ENCODE assay signal across 32 mouse cellular contexts in genomic region chr11:4901956-4902355, GRCm38 (mm10). TPM values are rescaled to one million over a fixed set of nuclear protein-coding genes. Genes with fewer than 3 reads are reported as not detected.
"Had no signal": no experiment of that assay in that cellular context is flagged by ENCODE, and none has a peak within 500 bp of the region (broad histone marks: within the 10 kb centered on the region; RNA-seq: fewer than 3 reads in every experiment).

No protein-coding gene starts in this region.

- H3K4me3 ChIP-seq: left cerebral cortex, adult 2 months; limb, embryonic 10.5 days; limb, embryonic 12.5 days; limb, embryonic 13.5 days; limb, embryonic 15.5 days; liver, embryonic 12.5 days; liver, embryonic 13.5 days; liver, embryonic 15.5 days; lung, embryonic 15.5 days; megakaryocyte, embryonic 14.5 days; midbrain, embryonic 10.5 days; midbrain, embryonic 12.5 days; midbrain, embryonic 13.5 days; midbrain, embryonic 15.5 days; myocyte had no signal

- DNase-seq: left cerebral cortex, postnatal 4 days; liver; liver, embryonic 13.5 days; liver, postnatal 0 days; lung, adult 18-20 months; lung, adult 2 months; lung, embryonic 14.5 days; lung, postnatal 14 days; lung, postnatal 36 days; lung, postnatal 4 days; midbrain, embryonic 14.5 days had no signal

- H3K9me3 ChIP-seq: limb, embryonic 10.5 days; limb, embryonic 12.5 days; limb, embryonic 13.5 days; limb, embryonic 15.5 days; liver, embryonic 12.5 days; liver, embryonic 13.5 days; liver, embryonic 15.5 days; lung, embryonic 15.5 days; megakaryocyte, embryonic 14.5 days; midbrain, embryonic 10.5 days; midbrain, embryonic 12.5 days; midbrain, embryonic 13.5 days; midbrain, embryonic 15.5 days had no signal

- ATAC-seq: liver, embryonic 12.5 days; liver, postnatal 0 days; lung, postnatal 0 days; midbrain, embryonic 13.5 days; midbrain, embryonic 15.5 days; midbrain, embryonic 16.5 days had no signal

- H3K4me1 ChIP-seq: limb, embryonic 10.5 days; limb, embryonic 12.5 days; limb, embryonic 13.5 days; limb, embryonic 15.5 days; liver, embryonic 12.5 days; liver, embryonic 13.5 days; liver, embryonic 15.5 days; midbrain, embryonic 10.5 days; midbrain, embryonic 12.5 days; midbrain, embryonic 13.5 days had no signal

- H3K4me2 ChIP-seq: limb, embryonic 12.5 days; limb, embryonic 13.5 days; limb, embryonic 15.5 days; liver, embryonic 11.5 days; liver, embryonic 12.5 days; liver, embryonic 13.5 days; liver, embryonic 15.5 days; lung, embryonic 14.5 days; lung, embryonic 15.5 days; midbrain, embryonic 11.5 days; midbrain, embryonic 12.5 days; midbrain, embryonic 13.5 days; midbrain, embryonic 15.5 days had no signal

- H3K27ac ChIP-seq: left cerebral cortex, adult 2 months; limb, embryonic 10.5 days; limb, embryonic 12.5 days; limb, embryonic 13.5 days; limb, embryonic 15.5 days; liver, embryonic 12.5 days; liver, embryonic 13.5 days; liver, embryonic 14.5 days; liver, embryonic 15.5 days; lung, embryonic 15.5 days; macrophage; midbrain, embryonic 10.5 days; midbrain, embryonic 12.5 days; midbrain, embryonic 13.5 days; midbrain, embryonic 15.5 days had no signal

- H3K9ac ChIP-seq: limb, embryonic 12.5 days; limb, embryonic 13.5 days; limb, embryonic 15.5 days; liver, embryonic 12.5 days; liver, embryonic 13.5 days; liver, embryonic 14.5 days; liver, embryonic 15.5 days; liver, postnatal 0 days; lung, embryonic 14.5 days; lung, embryonic 15.5 days; midbrain, embryonic 12.5 days; midbrain, embryonic 13.5 days; midbrain, embryonic 15.5 days had no signal

- H3K27me3 ChIP-seq: limb, embryonic 12.5 days; limb, embryonic 13.5 days; limb, embryonic 15.5 days; liver, embryonic 12.5 days; liver, embryonic 13.5 days; liver, embryonic 15.5 days; lung, embryonic 15.5 days; megakaryocyte, embryonic 14.5 days; midbrain, embryonic 12.5 days; midbrain, embryonic 13.5 days; midbrain, embryonic 15.5 days had no signal

RNA-seq across cellular contexts. Expression of gene Nefh, which starts 45.9 kb away (rescaled TPM):
- polyA plus RNA-seq: liver, adult 2 months had no signal
